Mouse (Mus musculus): ENCODE measurements around the gene Itm2b. TPM values are rescaled to one million over a fixed set of nuclear protein-coding genes. Genes with fewer than 3 reads are reported as not detected.

The Itm2b gene
- total and polyA plus RNA-seq, 3 experiments, result 190 to 305 (median 254) TPM

DNA sequence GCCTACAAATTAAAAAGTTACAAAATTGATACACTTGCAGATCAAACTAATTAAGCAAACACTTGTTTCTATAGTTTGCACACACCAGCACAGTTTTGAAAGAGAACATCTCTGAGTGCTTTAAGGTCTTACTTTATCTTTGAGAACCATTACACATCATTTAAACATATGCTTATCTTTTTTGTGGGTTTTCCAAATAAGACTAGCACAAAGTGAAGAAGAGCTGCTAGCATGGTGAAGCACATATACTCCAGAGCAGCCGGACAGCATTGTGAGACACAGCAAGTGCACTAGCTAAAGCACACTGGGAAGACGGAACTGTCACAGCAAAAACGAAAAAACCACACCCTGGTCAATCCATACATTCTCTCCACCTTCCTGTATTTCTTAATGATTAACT lies 62.9 kb downstream of the Itm2b start:
- no peak for DNase-seq (ENCODE audit: extremely low read depth)
- dilution Hi-C loops (cut with MboI; ENCODE audit: extremely low pct_ligation_motif_present, extremely low pct_unique_long_range_greater_than_20kb, low sequenced_read_pairs) (no loop called here), in situ Hi-C loops (cut with MboI; ENCODE audit: low pct_ligation_motif_present, low pct_unique_long_range_greater_than_20kb, low sequenced_read_pairs) (no loop called here)
- peaks cover 5 to 12% of the 10 kb centered on the region in 2 experiments for H3K36me3 ChIP-seq (replicated peaks in 1 of 2; ENCODE audit: control insufficient read depth in 1 of 2, insufficient read depth in 1 of 2, low read length in 1 of 2)
- H3K79me2 ChIP-seq (replicated peaks; ENCODE audit: control insufficient read depth, extremely low read depth, insufficient read depth, poor library complexity, severe bottlenecking), result peaks cover 10% of the 10 kb centered on the region
- no peaks in the 10 kb centered on the region for H3K9me3 ChIP-seq (replicated peaks; ENCODE audit: low read length)
- no peak overlapping the region for H3K27ac ChIP-seq (ENCODE audit: insufficient read depth, low read depth)
- no peak overlapping the region for H3K4me2 ChIP-seq (ENCODE audit: insufficient read depth, low read depth, poor library complexity, severe bottlenecking)
- H3K9ac ChIP-seq (ENCODE audit: insufficient read depth, low read depth), result no peak overlapping the region
- TF ChIP-seq TBP (conservative IDR thresholded peaks at IDR 0.05; ENCODE audit: low read depth, low read length) (no peak), ETS1 (conservative IDR thresholded peaks at IDR 0.05; ENCODE audit: low read depth, low read length) (no peak), CHD2 (IDR thresholded peaks at IDR 0.05; ENCODE audit: low read length) (no peak), USF2 (conservative IDR thresholded peaks at IDR 0.05; ENCODE audit: low read depth, low read length) (no peak), IRF4 (IDR thresholded peaks at IDR 0.05; ENCODE audit: low read depth, low read length) (no peak), E2F4 (IDR thresholded peaks at IDR 0.05; ENCODE audit: insufficient replicate concordance, low read depth, low read length) (no peak), GABPA (IDR thresholded peaks at IDR 0.05; ENCODE audit: insufficient replicate concordance, low read depth, low read length) (no peak), ELF1 (IDR thresholded peaks at IDR 0.05; ENCODE audit: low read depth, low read length) (no peak), RCOR1 (conservative IDR thresholded peaks at IDR 0.05; ENCODE audit: low read depth, low read length) (no peak), MAZ (IDR thresholded peaks at IDR 0.05; ENCODE audit: low read depth, low read length) (no peak), SIN3A (IDR thresholded peaks at IDR 0.05; ENCODE audit: low read length) (no peak), POLR2A (IDR thresholded peaks at IDR 0.05; ENCODE audit: low read depth, low read length) (no peak), POLR2AphosphoS2 (IDR thresholded peaks at IDR 0.05; ENCODE audit: low read depth, low read length) (no peak), NELFE (IDR thresholded peaks at IDR 0.05; ENCODE audit: low read depth, low read length) (no peak), PAX5 (IDR thresholded peaks at IDR 0.05; ENCODE audit: low read length) (no peak), MEF2A (IDR thresholded peaks at IDR 0.05; ENCODE audit: borderline replicate concordance, low read depth, low read length) (no peak), NRF1 (IDR thresholded peaks at IDR 0.05; ENCODE audit: low read depth, low read length) (no peak), JUN (IDR thresholded peaks at IDR 0.05; ENCODE audit: insufficient read depth, low read depth, low read length) (no peak), ZKSCAN1 (IDR thresholded peaks at IDR 0.05; ENCODE audit: borderline replicate concordance, low read depth, low read length) (no peak), CHD1 (IDR thresholded peaks at IDR 0.05; ENCODE audit: low read depth, low read length) (no peak)
- peaks cover 3% of the 10 kb centered on the region for H3K27me3 ChIP-seq (replicated peaks)
- peaks cover 2 to 25% of the 10 kb centered on the region in 2 experiments; a peak in 2 of 4 replicates for H3K4me1 ChIP-seq (ENCODE audit: control insufficient read depth in 1 of 2, insufficient read depth in 2 of 2)
- H3K4me3 ChIP-seq (replicated peaks in 1 of 3; ENCODE audit: low read depth in 2 of 3, low read length in 2 of 3, poor library complexity in 1 of 3), result no peak overlapping the region

DNA sequence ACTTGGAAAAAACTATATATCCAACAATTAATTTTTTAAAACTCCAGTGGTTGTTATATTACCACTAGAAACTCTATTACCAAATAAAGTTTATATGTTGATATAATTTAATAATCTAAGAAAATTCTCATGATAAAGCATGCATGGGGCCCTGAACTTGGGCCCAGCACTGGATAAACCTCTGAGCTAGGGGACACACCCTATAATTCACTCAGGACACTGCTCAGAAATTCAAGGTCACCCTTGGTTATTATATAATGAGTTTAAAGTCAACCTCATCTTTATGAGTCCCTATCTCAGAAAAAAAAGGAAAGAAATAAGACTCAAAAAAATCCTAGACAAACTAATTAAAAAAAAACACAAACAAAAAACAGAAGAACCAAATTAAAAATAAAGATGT lies 68.2 kb downstream of the Itm2b start:
- no peak overlapping the region for H3K4me3 ChIP-seq (replicated peaks in 1 of 3; ENCODE audit: low read depth in 2 of 3, low read length in 2 of 3, poor library complexity in 1 of 3)
- no peak overlapping the region for H3K9ac ChIP-seq (ENCODE audit: insufficient read depth, low read depth)
- no peaks in the 10 kb centered on the region for H3K27me3 ChIP-seq (replicated peaks)
- H3K79me2 ChIP-seq (replicated peaks; ENCODE audit: control insufficient read depth, extremely low read depth, insufficient read depth, poor library complexity, severe bottlenecking), result peaks cover 8% of the 10 kb centered on the region; the same call in 1 of the 2 replicates
- no peak overlapping the region for H3K4me2 ChIP-seq (ENCODE audit: insufficient read depth, low read depth, poor library complexity, severe bottlenecking)
- TF ChIP-seq CHD2 (IDR thresholded peaks at IDR 0.05; ENCODE audit: low read length) (no peak), E2F4 (IDR thresholded peaks at IDR 0.05; ENCODE audit: insufficient replicate concordance, low read depth, low read length) (no peak), HCFC1 (IDR thresholded peaks at IDR 0.05; ENCODE audit: low read depth, low read length) (no peak), TBP (conservative IDR thresholded peaks at IDR 0.05; ENCODE audit: low read depth, low read length) (no peak), CHD1 (IDR thresholded peaks at IDR 0.05; ENCODE audit: low read depth, low read length) (no peak), ZKSCAN1 (IDR thresholded peaks at IDR 0.05; ENCODE audit: borderline replicate concordance, low read depth, low read length) (no peak), MXI1 (IDR thresholded peaks at IDR 0.05; ENCODE audit: low read depth, low read length) (no peak), MYC (IDR thresholded peaks at IDR 0.05; ENCODE audit: low read depth, low read length) (no peak), ELF1 (IDR thresholded peaks at IDR 0.05; ENCODE audit: low read depth, low read length) (no peak), MAX (IDR thresholded peaks at IDR 0.05; ENCODE audit: low read length) (no peak)
- H3K27ac ChIP-seq (ENCODE audit: insufficient read depth, low read depth), result no peak overlapping the region
- in situ Hi-C loops (cut with MboI; ENCODE audit: low pct_ligation_motif_present, low pct_unique_long_range_greater_than_20kb, low sequenced_read_pairs), result no loop called here
- no peaks in the 10 kb centered on the region for H3K9me3 ChIP-seq (replicated peaks; ENCODE audit: low read length)
- peaks cover 7 to 16% of the 10 kb centered on the region in 2 experiments for H3K36me3 ChIP-seq (replicated peaks in 1 of 2; ENCODE audit: control insufficient read depth in 1 of 2, insufficient read depth in 1 of 2, low read length in 1 of 2)
- dilution Hi-C loops (cut with MboI; ENCODE audit: extremely low pct_ligation_motif_present, extremely low pct_unique_long_range_greater_than_20kb, low sequenced_read_pairs), result no loop called here
- peaks cover 15 to 37% of the 10 kb centered on the region in 2 experiments for H3K4me1 ChIP-seq (ENCODE audit: control insufficient read depth in 1 of 2, insufficient read depth in 2 of 2)
- no peak for DNase-seq (ENCODE audit: extremely low read depth)

Data from CH12.LX (cell line).